Mouse (Mus musculus): Measurements from ENCODE around the gene Zfp109. TPM values are rescaled to one million over a fixed set of nuclear protein-coding genes. Genes with fewer than 3 reads are reported as not detected.

The Zfp109 gene
- polyA plus RNA-seq, 1 experiment from 2014 or later, result 3.6 TPM

- no peak for ATAC-seq (replicated peaks; ENCODE audit: insufficient number of reproducible peaks, low FRiP score, low TSS enrichment)
- 60% methylated on average over 9 of the region's 9 CpGs for WGBS (ENCODE audit: insufficient replicate concordance)
- Histone ChIP-seq H3K36me3 (ENCODE audit: control insufficient read depth, insufficient read depth, low read length) (no peaks in the 10 kb centered on the region), H3K4me2 (peak overlapping the region; percentile 74), H3K27ac (ENCODE audit: low read depth, low read length) (no peak overlapping the region), H3K9ac (ENCODE audit: low read depth, low read length) (peak overlapping the region; percentile 71; the same call in 1 of the 2 replicates), H3K9me3 (replicated peaks; ENCODE audit: control insufficient read depth, low read length) (no peaks in the 10 kb centered on the region), H3K4me3 (ENCODE audit: low read depth, low read length) (peak overlapping the region; percentile 57), H3K4me1 (ENCODE audit: control insufficient read depth, insufficient read depth, low read length) (no peaks in the 10 kb centered on the region), H3K27me3 (ENCODE audit: control insufficient read depth, insufficient read depth, low read length) (no peaks in the 10 kb centered on the region)
Observed at GRCm38 (mm10) chr7:24253779-24254615, 16.6 kb upstream of the Zfp109 start.

- Histone ChIP-seq H3K9me3 (replicated peaks; ENCODE audit: control insufficient read depth, low read length) (no peaks in the 10 kb centered on the region; the same call in 1 of the 2 replicates), H3K36me3 (ENCODE audit: control insufficient read depth, insufficient read depth, low read length) (no peaks in the 10 kb centered on the region), H3K4me2 (no peak within 1 kb of the TSS), H3K4me1 (ENCODE audit: control insufficient read depth, insufficient read depth, low read length) (no peaks in the 10 kb centered on the region), H3K9ac (ENCODE audit: low read depth, low read length) (no peak within 1 kb of the TSS), H3K27ac (ENCODE audit: low read depth, low read length) (no peak within 1 kb of the TSS), H3K4me3 (ENCODE audit: low read depth, low read length) (no peak within 1 kb of the TSS), H3K27me3 (ENCODE audit: control insufficient read depth, insufficient read depth, low read length) (no peaks in the 10 kb centered on the region)
- 74% methylated on average over 5 of the region's 5 CpGs for whole genome bisulfite sequencing (ENCODE audit: insufficient replicate concordance)
- ATAC-seq (replicated peaks; ENCODE audit: insufficient number of reproducible peaks, low FRiP score, low TSS enrichment), result no peak
Observed at GRCm38 (mm10) chr7:24211343-24211742, 26.0 kb downstream of the Zfp109 start, which contains the start of gene Zfp111. Gene Zfp111 (minus strand): TSS chr7:24211443.

- no peak overlapping the region for H3K9ac ChIP-seq (ENCODE audit: low read depth, low read length)
- no peak for ATAC-seq (replicated peaks; ENCODE audit: insufficient number of reproducible peaks, low FRiP score, low TSS enrichment)
Observed at GRCm38 (mm10) chr7:24210296-24210695, 27.1 kb downstream of the Zfp109 start.

GRCm38 (mm10) chr7:24208282-24208886 is 29.0 kb downstream of the Zfp109 start:
- Histone ChIP-seq H3K27me3 (ENCODE audit: control insufficient read depth, insufficient read depth, low read length) (no peaks in the 10 kb centered on the region), H3K4me3 (ENCODE audit: low read depth, low read length) (peak overlapping the region; percentile 68), H3K36me3 (ENCODE audit: control insufficient read depth, insufficient read depth, low read length) (peaks cover 13% of the 10 kb centered on the region), H3K4me2 (peak overlapping the region; percentile 79), H3K9ac (ENCODE audit: low read depth, low read length) (no peak overlapping the region), H3K9me3 (replicated peaks; ENCODE audit: control insufficient read depth, low read length) (no peaks in the 10 kb centered on the region), H3K27ac (ENCODE audit: low read depth, low read length) (no peak overlapping the region), H3K4me1 (ENCODE audit: control insufficient read depth, insufficient read depth, low read length) (no peaks in the 10 kb centered on the region)
- WGBS (ENCODE audit: insufficient replicate concordance), result 52% methylated on average over 7 of the region's 7 CpGs
- no peak for ATAC-seq (replicated peaks; ENCODE audit: insufficient number of reproducible peaks, low FRiP score, low TSS enrichment)

More at GRCm38 (mm10) chr7:24210296-24210695, 27.1 kb downstream of the Zfp109 start:
- Histone ChIP-seq H3K27me3 (ENCODE audit: control insufficient read depth, insufficient read depth, low read length) (no peaks in the 10 kb centered on the region), H3K4me2 (no peak overlapping the region), H3K4me3 (ENCODE audit: low read depth, low read length) (no peak overlapping the region), H3K4me1 (ENCODE audit: control insufficient read depth, insufficient read depth, low read length) (no peaks in the 10 kb centered on the region), H3K36me3 (ENCODE audit: control insufficient read depth, insufficient read depth, low read length) (peaks cover 5% of the 10 kb centered on the region), H3K9me3 (replicated peaks; ENCODE audit: control insufficient read depth, low read length) (no peaks in the 10 kb centered on the region), H3K27ac (ENCODE audit: low read depth, low read length) (no peak overlapping the region)
- 66% methylated on average over 2 of the region's 2 CpGs for WGBS (ENCODE audit: insufficient replicate concordance)

- ATAC-seq (replicated peaks; ENCODE audit: insufficient number of reproducible peaks, low FRiP score, low TSS enrichment), result peak; percentile 75
- WGBS (ENCODE audit: insufficient replicate concordance), result 13% methylated on average over 24 of the region's 24 CpGs
- H3K36me3 ChIP-seq (ENCODE audit: control insufficient read depth, insufficient read depth, low read length), result peaks cover 15% of the 10 kb centered on the region
- H3K9ac ChIP-seq (ENCODE audit: low read depth, low read length), result peak overlapping the region; percentile 96
- peak overlapping the region; percentile 79 for H3K4me2 ChIP-seq
- H3K27ac ChIP-seq (ENCODE audit: low read depth, low read length), result peak overlapping the region; percentile 62; the same call in 1 of the 2 replicates
- no peaks in the 10 kb centered on the region for H3K9me3 ChIP-seq (replicated peaks; ENCODE audit: control insufficient read depth, low read length)
- no peaks in the 10 kb centered on the region for H3K4me1 ChIP-seq (ENCODE audit: control insufficient read depth, insufficient read depth, low read length)
- H3K27me3 ChIP-seq (ENCODE audit: control insufficient read depth, insufficient read depth, low read length), result no peaks in the 10 kb centered on the region
- H3K4me3 ChIP-seq (ENCODE audit: low read depth, low read length), result peak overlapping the region; percentile 68
Observed at GRCm38 (mm10) chr7:24207488-24208261, 29.7 kb downstream of the Zfp109 start.

- no peak overlapping the region for H3K4me2 ChIP-seq
- H3K4me3 ChIP-seq (ENCODE audit: low read depth, low read length), result no peak overlapping the region
- no peaks in the 10 kb centered on the region for H3K4me1 ChIP-seq (ENCODE audit: control insufficient read depth, insufficient read depth, low read length)
- no peak overlapping the region for H3K27ac ChIP-seq (ENCODE audit: low read depth, low read length)
- WGBS (ENCODE audit: insufficient replicate concordance), result 93% methylated on average over 4 of the region's 4 CpGs
- H3K36me3 ChIP-seq (ENCODE audit: control insufficient read depth, insufficient read depth, low read length), result peaks cover 41% of the 10 kb centered on the region
- H3K9ac ChIP-seq (ENCODE audit: low read depth, low read length), result no peak overlapping the region
- no peak for ATAC-seq (replicated peaks; ENCODE audit: insufficient number of reproducible peaks, low FRiP score, low TSS enrichment)
- peaks cover 8% of the 10 kb centered on the region for H3K9me3 ChIP-seq (replicated peaks; ENCODE audit: control insufficient read depth, low read length)
- H3K27me3 ChIP-seq (ENCODE audit: control insufficient read depth, insufficient read depth, low read length), result no peaks in the 10 kb centered on the region
Observed at GRCm38 (mm10) chr7:24196961-24197360, 40.4 kb downstream of the Zfp109 start.

- Histone ChIP-seq H3K27me3 (ENCODE audit: control insufficient read depth, insufficient read depth, low read length) (no peaks in the 10 kb centered on the region), H3K4me1 (ENCODE audit: control insufficient read depth, insufficient read depth, low read length) (no peaks in the 10 kb centered on the region), H3K4me3 (ENCODE audit: low read depth, low read length) (no peak overlapping the region), H3K9ac (ENCODE audit: low read depth, low read length) (no peak overlapping the region), H3K4me2 (no peak overlapping the region), H3K27ac (ENCODE audit: low read depth, low read length) (no peak overlapping the region), H3K36me3 (ENCODE audit: control insufficient read depth, insufficient read depth, low read length) (peaks cover 15% of the 10 kb centered on the region), H3K9me3 (replicated peaks; ENCODE audit: control insufficient read depth, low read length) (peaks cover 3% of the 10 kb centered on the region)
- no peak for ATAC-seq (replicated peaks; ENCODE audit: insufficient number of reproducible peaks, low FRiP score, low TSS enrichment)
- WGBS (ENCODE audit: insufficient replicate concordance), result 80% methylated on average over 3 of the region's 3 CpGs
Observed at GRCm38 (mm10) chr7:24193157-24193556, 44.2 kb downstream of the Zfp109 start.

- Histone ChIP-seq H3K36me3 (ENCODE audit: control insufficient read depth, insufficient read depth, low read length) (peaks cover 5% of the 10 kb centered on the region; the same call in 1 of the 2 replicates), H3K9me3 (replicated peaks; ENCODE audit: control insufficient read depth, low read length) (no peaks in the 10 kb centered on the region), H3K4me1 (ENCODE audit: control insufficient read depth, insufficient read depth, low read length) (no peaks in the 10 kb centered on the region), H3K27me3 (ENCODE audit: control insufficient read depth, insufficient read depth, low read length) (no peaks in the 10 kb centered on the region), H3K9ac (ENCODE audit: low read depth, low read length) (no peak overlapping the region), H3K27ac (ENCODE audit: low read depth, low read length) (no peak overlapping the region), H3K4me2 (no peak overlapping the region), H3K4me3 (ENCODE audit: low read depth, low read length) (no peak overlapping the region)
- 63% methylated on average over 2 of the region's 2 CpGs for WGBS (ENCODE audit: insufficient replicate concordance)
- no peak for ATAC-seq (replicated peaks; ENCODE audit: insufficient number of reproducible peaks, low FRiP score, low TSS enrichment)
Observed at GRCm38 (mm10) chr7:24191361-24191760, 46.0 kb downstream of the Zfp109 start.

Measured in heart, embryonic 11.5 days (tissue).